Mouse (Mus musculus): ENCODE data around the gene Gm5538. TPM values are rescaled to one million over a fixed set of nuclear protein-coding genes. Genes with fewer than 3 reads are reported as not detected.

Gm5538 gene
- total RNA-seq (2015; ENCODE audit: low replicate concordance) (not detected in 2 replicates), total RNA-seq (2017; ENCODE audit: low replicate concordance) (not detected in 2 replicates)

DNA sequence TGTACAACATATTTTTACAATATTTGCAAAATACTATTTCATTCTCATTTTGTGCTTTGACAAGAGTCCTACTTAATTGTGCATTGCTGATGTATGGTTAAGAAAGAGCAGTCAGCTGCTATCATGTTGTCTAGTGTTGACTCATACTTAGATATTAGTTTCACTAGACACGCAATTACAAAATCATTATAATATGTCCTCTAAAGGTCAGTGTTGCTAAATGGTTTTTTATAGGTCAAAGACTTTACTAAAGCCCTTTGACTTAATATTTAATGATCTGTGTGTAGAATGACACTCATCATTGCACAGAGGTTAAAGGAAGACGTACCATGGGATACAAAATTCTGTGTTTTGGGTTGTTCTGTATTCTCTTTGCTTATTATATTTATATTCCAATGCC is at the start of gene Gm5538:
Gene Gm5538 (plus strand): TSS at position 301 of the 400 bp plus-strand sequence.
- ATAC-seq (replicated peaks; ENCODE audit: low FRiP score, poor library complexity, severe bottlenecking), result no peak

DNA sequence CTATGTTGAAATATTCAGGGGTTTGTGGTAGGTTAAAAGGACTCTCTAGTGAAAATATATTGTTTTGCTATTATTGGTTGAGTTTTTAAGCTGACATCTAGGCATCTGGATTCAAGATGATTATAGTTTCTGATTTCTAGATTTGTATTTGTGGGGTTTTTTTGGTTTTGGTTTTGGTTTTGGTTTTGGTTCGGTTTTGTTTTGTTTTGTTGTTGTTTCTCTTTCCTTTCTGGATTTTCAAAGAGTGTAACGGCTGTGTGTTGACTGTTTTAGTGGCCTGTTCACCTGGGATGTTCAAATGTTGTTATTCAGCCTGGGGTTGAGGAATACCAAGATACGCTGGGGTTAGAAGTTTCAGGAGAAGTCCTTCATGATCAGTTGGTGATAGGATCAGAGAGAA is 32.2 kb upstream of the Gm5538 start:
- no peak for ATAC-seq (replicated peaks; ENCODE audit: low FRiP score, poor library complexity, severe bottlenecking)

DNA sequence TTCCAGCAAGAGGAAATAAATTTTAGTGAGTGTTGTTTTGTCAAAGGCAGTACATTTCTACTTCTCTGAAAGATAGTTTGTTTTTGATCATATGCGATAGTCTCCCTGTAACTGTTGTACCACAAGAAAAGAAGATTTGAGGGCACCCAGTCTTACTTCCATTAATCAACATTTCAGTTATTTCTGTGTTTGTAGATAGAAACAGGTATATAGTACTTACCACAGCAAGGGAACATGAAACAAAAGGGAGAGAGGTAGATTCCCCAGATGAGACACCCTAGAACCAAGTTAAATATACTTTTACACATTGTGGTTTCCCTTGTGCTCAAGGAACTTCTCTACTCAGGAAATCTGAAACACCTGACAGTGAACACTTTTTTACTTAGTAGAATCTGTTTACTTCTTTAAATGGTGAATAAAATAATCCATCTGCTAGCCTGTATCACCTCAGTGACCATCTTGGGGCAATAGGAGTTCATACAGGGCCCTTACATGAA is 26.9 kb upstream of the Gm5538 start:
- no peak for ATAC-seq (replicated peaks; ENCODE audit: low FRiP score, poor library complexity, severe bottlenecking)

DNA sequence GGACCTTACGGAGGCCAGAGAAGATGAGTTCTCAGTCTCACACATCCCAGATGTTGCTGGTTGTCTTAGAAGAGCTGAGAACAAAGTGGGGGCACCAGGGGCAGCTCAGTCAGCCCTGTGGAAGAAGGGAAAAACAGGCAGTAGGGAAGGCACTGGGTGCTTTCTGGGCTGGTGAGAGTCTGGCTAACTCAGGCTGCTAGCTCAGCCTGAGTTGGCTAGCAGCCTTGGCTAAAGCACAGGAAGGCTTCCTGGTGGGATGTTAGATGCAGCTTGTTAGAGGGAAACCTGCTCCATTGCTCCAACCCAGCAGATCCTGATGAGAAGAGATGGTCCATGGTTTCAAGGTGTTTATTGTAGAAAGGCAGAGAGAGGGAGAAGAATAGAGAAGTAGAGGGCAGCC is 10.3 kb downstream of the Gm5538 start:
- ATAC-seq (replicated peaks; ENCODE audit: low FRiP score, poor library complexity, severe bottlenecking), result no peak

DNA sequence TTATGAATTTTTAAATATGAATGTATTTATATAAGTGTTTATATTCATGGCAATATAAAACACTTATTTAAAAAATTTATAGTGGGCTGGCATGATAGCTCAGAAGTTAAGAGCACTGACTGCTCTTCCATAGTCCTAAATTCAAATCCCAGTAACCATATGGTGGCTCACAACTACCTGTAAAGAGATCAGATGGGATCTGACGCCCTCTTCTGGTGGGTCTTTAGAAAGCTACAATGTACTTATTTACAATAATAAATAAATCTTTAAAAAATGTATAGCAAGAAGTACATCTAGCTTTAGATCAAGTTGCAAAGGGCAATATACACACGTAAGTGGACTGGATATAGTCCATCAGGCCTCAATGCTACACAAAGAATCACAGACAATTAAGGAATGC is 14.6 kb downstream of the Gm5538 start:
- no peak for ATAC-seq (replicated peaks; ENCODE audit: low FRiP score, poor library complexity, severe bottlenecking)

Other genes starting within 250 kb of the Gm5538 start
- not detected in 2 replicates for gene Gm8298, start 131.3 kb downstream of the Gm5538 start, total RNA-seq (2015; ENCODE audit: low replicate concordance)
- gene Gm8298, start 131.3 kb downstream of the Gm5538 start, total RNA-seq (2017; ENCODE audit: low replicate concordance), result not detected in 2 replicates
- not detected in 2 replicates for gene C130079G13Rik, start 195.4 kb downstream of the Gm5538 start, total RNA-seq (2015; ENCODE audit: low replicate concordance)
- 0.09 TPM in 1 of 2 replicates, not detected in the other for gene C130079G13Rik, start 195.4 kb downstream of the Gm5538 start, total RNA-seq (2017; ENCODE audit: low replicate concordance)

All from erythroblast, adult 5-6 weeks (primary cell).